Mouse (Mus musculus): Measurements from ENCODE around the gene Vsx1.

The Vsx1 gene

GRCm38 (mm10) chr2:150643726-150644415 lies 45.3 kb downstream of the Vsx1 start:
- DNase-seq = no peak

GRCm38 (mm10) chr2:150643166-150643565 lies 46.0 kb downstream of the Vsx1 start:
- no peak for DNase-seq

DNA sequence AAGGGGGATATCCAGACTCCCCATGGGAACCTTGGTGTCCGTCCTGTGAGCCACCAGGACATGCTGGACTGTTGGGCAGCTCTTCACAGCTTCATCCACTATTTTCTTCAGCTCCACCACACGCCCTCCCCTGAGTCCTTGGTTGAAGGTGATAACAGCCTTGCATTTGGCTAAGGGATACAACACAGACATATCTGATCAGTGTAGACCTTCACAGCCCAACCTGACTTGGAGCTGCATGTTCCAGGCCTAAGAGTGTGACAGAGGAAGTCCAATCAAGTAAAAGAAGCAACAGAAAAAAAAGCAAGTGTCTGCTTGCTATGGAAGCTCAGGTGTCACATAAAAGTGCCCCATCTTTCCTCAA lies 50.8 kb downstream of the Vsx1 start:
- DNase-seq = no peak

GRCm38 (mm10) chr2:150637702-150638369 lies 51.3 kb downstream of the Vsx1 start:
- no peak for DNase-seq

DNA sequence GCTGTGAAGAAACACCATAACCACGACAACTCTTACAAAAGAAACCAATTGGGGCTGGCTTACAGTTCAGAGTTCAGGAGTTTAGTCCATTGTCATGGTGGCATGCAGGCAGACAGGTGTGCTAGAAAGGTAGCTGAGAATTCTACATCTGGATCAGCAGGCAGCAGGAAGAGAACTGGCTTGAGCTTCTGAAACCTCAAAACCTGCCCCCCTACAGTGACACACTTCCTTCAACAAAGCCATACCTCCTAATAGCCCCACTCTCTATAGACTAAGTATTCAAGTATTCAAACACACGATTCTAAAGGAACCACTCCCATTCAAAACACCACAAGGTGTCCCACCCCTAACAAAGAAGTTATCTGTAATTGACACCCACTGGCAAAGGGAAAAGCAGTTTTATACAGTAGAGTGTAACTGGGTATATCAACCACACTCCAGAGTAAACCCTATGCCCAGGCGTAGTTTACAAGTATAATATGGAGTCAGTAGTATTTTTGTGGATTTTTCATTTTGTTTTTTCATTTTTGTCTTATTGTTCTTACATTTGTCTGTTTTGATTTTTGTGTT lies 53.2 kb downstream of the Vsx1 start:
- DNase-seq = no peak

Data from lung, adult 18-20 months (tissue).